Mouse (Mus musculus) kidney, adult 2 months (tissue): Measurements from ENCODE around the gene Slc16a8. TPM values are rescaled to one million over a fixed set of nuclear protein-coding genes. Genes with fewer than 3 reads are reported as not detected.

ENCODE experiments used
- DNase-seq: peaks from one replicate; pipeline ENCODE4 v3.0.0; 2021
- H3K27ac ChIP-seq: fragments of 200-500 bp; 2 replicates; pipeline ENCODE4 v1.5.1; 2012; ENCODE audit warnings: low read depth, low read length, control low read depth, inconsistent platforms; ENCODE audit not compliant: insufficient read depth
- H3K27me3 ChIP-seq: fragments of 200-500 bp; replicated peaks from 2 replicates; pipeline ENCODE4 v1.6.1; 2012; ENCODE audit warnings: mild to moderate bottlenecking, moderate library complexity, low read length, inconsistent platforms; ENCODE audit not compliant: control insufficient read depth, insufficient read depth
- H3K36me3 ChIP-seq: fragments of 200-500 bp; 2 replicates; pipeline ENCODE4 v1.6.1; 2012; ENCODE audit warnings: mild to moderate bottlenecking, moderate library complexity, low read length, inconsistent platforms; ENCODE audit not compliant: control insufficient read depth, insufficient read depth
- H3K4me1 ChIP-seq: fragments of 200-500 bp; 2 replicates; pipeline ENCODE4 v1.6.1; 2011; ENCODE audit warnings: low read length; ENCODE audit not compliant: control insufficient read depth, insufficient read depth
- H3K4me3 ChIP-seq: fragments of 200-500 bp; 2 replicates; pipeline ENCODE4 v1.5.1; 2011; ENCODE audit warnings: mild to moderate bottlenecking, low read depth, low read length, control low read depth; ENCODE audit not compliant: insufficient read depth
- CTCF ChIP-seq: fragments of 200-500 bp; conservative IDR thresholded peaks from 2 replicates; pipeline ENCODE4 v1.5.1; 2011; ENCODE audit warnings: low read depth, mild to moderate bottlenecking, control low read depth, low read length, moderate library complexity, mixed read lengths; ENCODE audit not compliant: insufficient read depth, insufficient read length
- POLR2A ChIP-seq: fragments of 200-500 bp; IDR thresholded peaks from one replicate; pipeline ENCODE4 v1.6.1; 2011; ENCODE audit warnings: low read depth, low read length, control low read depth
- WGBS: fragments of 180-500 bp; shearing (Covaris S2); methylation state at CpG from one replicate; pipeline ENCODE4 v1.1.7; 2018; 5-methylcytosine and 5-hydroxymethylcytosine counted together
- polyA plus RNA-seq: library from polyadenylated mRNA; depleted of rRNA; stranded (reverse); fragments of >200 nt; gene quantifications from 2 replicates; pipeline ENCODE4 v1.2.3, GENCODE M21; 2012

The Slc16a8 gene
- polyA plus RNA-seq, 1 experiment = 0.23 TPM

GRCm38 (mm10) chr15:79251781-79252491 lies 2.6 kb downstream of the Slc16a8 start:
- Histone ChIP-seq H3K4me1 (0 out of 2 replicates have a peak, but pooled peaks cover 4% of the 10 kb centered on the region), H3K27ac (no peak overlapping the region), H3K27me3 (no peaks in the 10 kb centered on the region), H3K36me3 (no peaks in the 10 kb centered on the region), H3K4me3 (peak overlapping the region; percentile 17; the same call in 1 of the 2 replicates)
- no peak for DNase-seq
- no peak for TF ChIP-seq POLR2A
- TF ChIP-seq CTCF = no peak; the same call in 1 of the 2 replicates
- WGBS = 4% methylated on average over 61 of the region's 61 CpGs

GRCm38 (mm10) chr15:79251168-79251567 lies 3.4 kb downstream of the Slc16a8 start:
- WGBS = 71% methylated on average over 7 of the region's 7 CpGs
- Histone ChIP-seq H3K4me1 (0 out of 2 replicates have a peak, but pooled peaks cover 4% of the 10 kb centered on the region), H3K36me3 (no peaks in the 10 kb centered on the region), H3K27ac (no peak overlapping the region), H3K27me3 (no peaks in the 10 kb centered on the region), H3K4me3 (no peak overlapping the region)
- DNase-seq = no peak
- no peak for TF ChIP-seq POLR2A
- TF ChIP-seq CTCF = no peak

GRCm38 (mm10) chr15:79250236-79250635 lies 4.3 kb downstream of the Slc16a8 start:
- TF ChIP-seq CTCF = no peak
- no peak for TF ChIP-seq POLR2A
- WGBS = 77% methylated on average over 2 of the region's 2 CpGs
- H3K27me3 ChIP-seq = no peaks in the 10 kb centered on the region
- no peaks in the 10 kb centered on the region for H3K36me3 ChIP-seq
- 0 out of 2 replicates have a peak, but pooled peaks cover 4% of the 10 kb centered on the region for H3K4me1 ChIP-seq
- no peak overlapping the region for H3K4me3 ChIP-seq
- no peak overlapping the region for H3K27ac ChIP-seq
- DNase-seq = no peak

- 88% methylated on average over 3 of the region's 3 CpGs for WGBS
- no peak overlapping the region for H3K27ac ChIP-seq
- no peak for TF ChIP-seq CTCF
- no peak for TF ChIP-seq POLR2A
These were observed 9.2 kb downstream of the Slc16a8 start for GRCm38 (mm10) chr15:79245321-79245720.

GRCm38 (mm10) chr15:79244071-79244893 lies 10.3 kb downstream of the Slc16a8 start:
- no peaks in the 10 kb centered on the region for H3K36me3 ChIP-seq
- peak overlapping the region; percentile 69 for H3K27ac ChIP-seq
- no peaks in the 10 kb centered on the region for H3K27me3 ChIP-seq
- TF ChIP-seq CTCF (no peak), POLR2A (no peak)
- no peak overlapping the region for H3K4me3 ChIP-seq
- peaks cover 4% of the 10 kb centered on the region; the same call in 1 of the 2 replicates for H3K4me1 ChIP-seq
- WGBS = 43% methylated on average over 7 of the region's 7 CpGs
- DNase-seq = peak; percentile 71

More at GRCm38 (mm10) chr15:79245321-79245720, 9.2 kb downstream of the Slc16a8 start:
- Histone ChIP-seq H3K4me3 (no peak overlapping the region), H3K27me3 (no peaks in the 10 kb centered on the region), H3K4me1 (peaks cover 4% of the 10 kb centered on the region; the same call in 1 of the 2 replicates), H3K36me3 (no peaks in the 10 kb centered on the region)
- no peak for DNase-seq

- no peaks in the 10 kb centered on the region for H3K27me3 ChIP-seq
- H3K4me3 ChIP-seq = no peak overlapping the region
- no peak overlapping the region for H3K27ac ChIP-seq
- H3K36me3 ChIP-seq = no peaks in the 10 kb centered on the region
- WGBS = 11% methylated on average over 10 of the region's 10 CpGs
- peak; percentile 97 for DNase-seq
- H3K4me1 ChIP-seq = peaks cover 4% of the 10 kb centered on the region; the same call in 1 of the 2 replicates
- TF ChIP-seq POLR2A (no peak), CTCF (peak; percentile 100; the same call in 1 of the 2 replicates)
These were observed 11.1 kb downstream of the Slc16a8 start for GRCm38 (mm10) chr15:79243234-79244042.
